Mouse (Mus musculus): ENCODE measurements at regions not wholly inside any gene's neighbourhood (a gene's known extent, or its start where the extent isn't known, plus 50 kb on each side); places are given as distances from the start of the nearest gene placed in this dataset.

DNA sequence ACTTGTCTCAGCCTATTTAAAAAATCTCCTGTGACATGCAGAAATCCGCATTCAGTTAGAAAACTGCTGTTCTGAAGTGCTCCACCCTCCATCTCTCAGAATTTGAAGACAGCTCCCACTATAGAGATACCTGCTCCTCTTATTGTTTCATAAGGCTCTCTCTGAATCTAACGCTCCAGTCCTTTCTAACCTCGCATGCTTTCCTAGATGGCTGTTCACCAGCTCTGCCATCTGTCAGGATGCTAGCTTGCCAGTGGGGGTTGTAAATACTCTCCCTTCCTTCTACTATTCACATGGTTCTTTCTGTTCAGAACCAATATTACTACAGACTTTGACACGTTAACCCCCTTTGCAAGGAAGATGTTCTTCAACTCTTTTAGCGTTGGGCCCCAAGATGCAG lies 123.3 kb upstream of the Gm10801 start:
- peak; percentile 77 to 79 for DNase-seq

DNA sequence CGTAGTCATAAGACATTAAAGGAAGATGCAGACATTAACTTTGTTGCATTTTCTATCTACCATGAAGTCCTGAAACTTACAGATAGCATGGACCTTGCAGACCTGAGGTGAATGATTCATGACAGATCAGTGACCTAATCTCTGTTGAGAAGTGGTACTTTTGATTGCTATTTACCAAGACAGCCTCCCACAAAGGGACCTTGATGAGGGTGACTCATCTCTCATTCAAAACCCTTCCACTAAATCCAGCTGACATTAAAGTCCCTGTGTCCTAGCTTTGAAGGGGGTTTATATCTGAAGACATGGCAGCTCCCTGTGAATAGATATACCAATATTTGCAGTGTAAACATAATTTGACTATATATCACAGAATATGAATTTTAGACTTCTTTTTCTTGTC lies 96.2 kb upstream of the Gm10801 start:
- no peak for DNase-seq
